Mouse (Mus musculus) heart, embryonic 15.5 days (tissue): ENCODE measurements around the gene Rtl1. TPM values are rescaled to one million over a fixed set of nuclear protein-coding genes. Genes with fewer than 3 reads are reported as not detected.

Source experiments
- ATAC-seq: fragments of 200-750 bp; cut with Nextera tagmentation; replicated peaks from 2 replicates; pipeline ENCODE4 v1.8.0; 2017; ENCODE audit warnings: low read depth, moderate TSS enrichment; ENCODE audit not compliant: insufficient number of reproducible peaks, insufficient read depth, low FRiP score
- H3K27ac ChIP-seq: fragments of 300-500 bp; sonication (generic); 2 replicates; pipeline ENCODE4 v1.5.1; 2015; ENCODE audit warnings: mild to moderate bottlenecking, inconsistent platforms
- H3K27me3 ChIP-seq: fragments of 300-500 bp; sonication (generic); 2 replicates; pipeline ENCODE4 v1.6.1; 2015; ENCODE audit warnings: inconsistent platforms
- H3K36me3 ChIP-seq: fragments of 300-500 bp; sonication (generic); 2 replicates; pipeline ENCODE4 v1.6.1; 2015; ENCODE audit warnings: mild to moderate bottlenecking, inconsistent platforms
- H3K4me1 ChIP-seq: fragments of 300-500 bp; sonication (generic); replicated peaks from 2 replicates; pipeline ENCODE4 v1.6.1; 2015; ENCODE audit warnings: inconsistent platforms
- H3K4me2 ChIP-seq: fragments of 300-500 bp; sonication (generic); 2 replicates; pipeline ENCODE4 v1.6.1; 2015; ENCODE audit warnings: inconsistent platforms, mild to moderate bottlenecking, moderate library complexity
- H3K4me3 ChIP-seq: fragments of 300-500 bp; sonication (generic); 2 replicates; pipeline ENCODE4 v1.5.1; 2015; ENCODE audit warnings: mild to moderate bottlenecking, inconsistent platforms
- H3K9ac ChIP-seq: fragments of 300-500 bp; sonication (generic); 2 replicates; pipeline ENCODE4 v1.6.1; 2015; ENCODE audit warnings: mild to moderate bottlenecking, inconsistent platforms
- H3K9me3 ChIP-seq: fragments of 300-500 bp; sonication (generic); replicated peaks from 2 replicates; pipeline ENCODE4 v1.6.1; 2016; ENCODE audit warnings: inconsistent platforms
- WGBS: fragments of 180-500 bp; shearing (Covaris S2); methylation state at CpG from one replicate; pipeline ENCODE4 v1.1.7; 2015; ENCODE audit warnings: mixed read lengths; 5-methylcytosine and 5-hydroxymethylcytosine counted together
- polyA plus RNA-seq: library from polyadenylated mRNA; unstranded; fragments of >200 nt; fragmentation: Nextera tagmentation; extraction: Ambion mirVana; gene quantifications from 2 replicates; pipeline ENCODE4 v1.2.1, GENCODE M21; 2015

The Rtl1 gene
- 0.47 and 0.71 TPM in 2 replicates for polyA plus RNA-seq

- 71% methylated on average over 7 of the region's 7 CpGs for WGBS
- Histone ChIP-seq H3K4me1 (peaks cover 22% of the 10 kb centered on the region), H3K27me3 (no peaks in the 10 kb centered on the region), H3K4me2 (no peak within 1 kb of the TSS), H3K9ac (no peak within 1 kb of the TSS), H3K9me3 (no peaks in the 10 kb centered on the region), H3K27ac (no peak within 1 kb of the TSS), H3K4me3 (no peak within 1 kb of the TSS), H3K36me3 (no peaks in the 10 kb centered on the region; the same call in 1 of the 2 replicates)
- ATAC-seq, result no peak
Observed at GRCm38 (mm10) chr12:109600230-109600629, at the start of gene Rtl1. TSS of gene Rtl1 (minus strand) at chr12:109600330.

- no peak for ATAC-seq
- WGBS, result 63% methylated on average over 3 of the region's 3 CpGs
Observed at GRCm38 (mm10) chr12:109640560-109641167, 40.5 kb upstream of the Rtl1 start.

GRCm38 (mm10) chr12:109632035-109632434, 31.9 kb upstream of the Rtl1 start:
- no peaks in the 10 kb centered on the region for H3K4me1 ChIP-seq
- no peak for ATAC-seq
- WGBS, result 46% methylated on average over 3 of the region's 3 CpGs
- H3K36me3 ChIP-seq, result no peaks in the 10 kb centered on the region
- no peaks in the 10 kb centered on the region for H3K9me3 ChIP-seq
- no peak overlapping the region for H3K9ac ChIP-seq
- H3K27me3 ChIP-seq, result no peaks in the 10 kb centered on the region
- no peak overlapping the region for H3K4me3 ChIP-seq
- H3K4me2 ChIP-seq, result no peak overlapping the region
- H3K27ac ChIP-seq, result no peak overlapping the region

More at GRCm38 (mm10) chr12:109640560-109641167, 40.5 kb upstream of the Rtl1 start:
- no peak overlapping the region for H3K9ac ChIP-seq
- no peak overlapping the region for H3K4me2 ChIP-seq
- no peak overlapping the region for H3K27ac ChIP-seq
- H3K4me1 ChIP-seq, result no peaks in the 10 kb centered on the region
- no peaks in the 10 kb centered on the region for H3K9me3 ChIP-seq
- H3K36me3 ChIP-seq, result no peaks in the 10 kb centered on the region
- H3K27me3 ChIP-seq, result no peaks in the 10 kb centered on the region
- no peak overlapping the region for H3K4me3 ChIP-seq

GRCm38 (mm10) chr12:109628887-109629286, 28.8 kb upstream of the Rtl1 start:
- no peak for ATAC-seq
- 94% methylated on average over 1 of the region's 1 CpGs for WGBS

GRCm38 (mm10) chr12:109626910-109627309, 26.8 kb upstream of the Rtl1 start:
- Histone ChIP-seq H3K27me3 (no peaks in the 10 kb centered on the region), H3K27ac (no peak overlapping the region), H3K4me3 (no peak overlapping the region), H3K9ac (no peak overlapping the region), H3K36me3 (no peaks in the 10 kb centered on the region), H3K4me1 (no peaks in the 10 kb centered on the region), H3K9me3 (no peaks in the 10 kb centered on the region), H3K4me2 (no peak overlapping the region)
- 84% methylated on average over 5 of the region's 5 CpGs for WGBS
- ATAC-seq, result no peak

More at GRCm38 (mm10) chr12:109628887-109629286, 28.8 kb upstream of the Rtl1 start:
- no peak overlapping the region for H3K4me3 ChIP-seq
- no peak overlapping the region for H3K4me2 ChIP-seq
- no peaks in the 10 kb centered on the region for H3K4me1 ChIP-seq
- no peak overlapping the region for H3K9ac ChIP-seq
- H3K9me3 ChIP-seq, result no peaks in the 10 kb centered on the region
- H3K27ac ChIP-seq, result no peak overlapping the region
- H3K36me3 ChIP-seq, result no peaks in the 10 kb centered on the region
- H3K27me3 ChIP-seq, result no peaks in the 10 kb centered on the region

- H3K36me3 ChIP-seq, result no peaks in the 10 kb centered on the region
- H3K4me2 ChIP-seq, result no peak overlapping the region
- ATAC-seq, result no peak
- WGBS, result 84% methylated on average over 3 of the region's 3 CpGs
- H3K9ac ChIP-seq, result no peak overlapping the region
- no peaks in the 10 kb centered on the region for H3K4me1 ChIP-seq
- no peak overlapping the region for H3K4me3 ChIP-seq
- H3K27ac ChIP-seq, result no peak overlapping the region
- no peaks in the 10 kb centered on the region for H3K27me3 ChIP-seq
- H3K9me3 ChIP-seq, result no peaks in the 10 kb centered on the region
Observed at GRCm38 (mm10) chr12:109620196-109620595, 20.1 kb upstream of the Rtl1 start.

- 86% methylated on average over 14 of the region's 14 CpGs for WGBS
- Histone ChIP-seq H3K4me2 (no peak overlapping the region), H3K4me3 (no peak overlapping the region), H3K9ac (no peak overlapping the region), H3K27me3 (peaks cover 11% of the 10 kb centered on the region), H3K4me1 (no peaks in the 10 kb centered on the region; the same call in 1 of the 2 replicates), H3K36me3 (no peaks in the 10 kb centered on the region), H3K27ac (no peak overlapping the region), H3K9me3 (no peaks in the 10 kb centered on the region)
- ATAC-seq, result no peak
Observed at GRCm38 (mm10) chr12:109617993-109618392, 17.9 kb upstream of the Rtl1 start.

GRCm38 (mm10) chr12:109617126-109617525, 17.0 kb upstream of the Rtl1 start:
- Histone ChIP-seq H3K27ac (no peak overlapping the region), H3K4me3 (no peak overlapping the region), H3K27me3 (peaks cover 16% of the 10 kb centered on the region), H3K9ac (no peak overlapping the region), H3K36me3 (no peaks in the 10 kb centered on the region), H3K9me3 (no peaks in the 10 kb centered on the region), H3K4me2 (no peak overlapping the region), H3K4me1 (no peaks in the 10 kb centered on the region; the same call in 1 of the 2 replicates)
- ATAC-seq, result no peak
- WGBS, result 45% methylated on average over 15 of the region's 15 CpGs

GRCm38 (mm10) chr12:109615371-109615770, 15.2 kb upstream of the Rtl1 start:
- Histone ChIP-seq H3K27me3 (peaks cover 17% of the 10 kb centered on the region), H3K27ac (no peak overlapping the region), H3K9me3 (no peaks in the 10 kb centered on the region), H3K36me3 (peaks cover 8% of the 10 kb centered on the region), H3K4me1 (no peaks in the 10 kb centered on the region; the same call in 1 of the 2 replicates), H3K9ac (no peak overlapping the region), H3K4me3 (no peak overlapping the region), H3K4me2 (no peak overlapping the region)
- 33% methylated on average over 8 of the region's 8 CpGs for WGBS
- 0 out of 2 replicates have a peak, but pooled peaks have one; percentile 47 for ATAC-seq

- H3K4me2 ChIP-seq, result no peak overlapping the region
- H3K27me3 ChIP-seq, result peaks cover 17% of the 10 kb centered on the region
- H3K9ac ChIP-seq, result no peak overlapping the region
- no peaks in the 10 kb centered on the region for H3K9me3 ChIP-seq
- no peak overlapping the region for H3K27ac ChIP-seq
- H3K4me3 ChIP-seq, result no peak overlapping the region
- H3K36me3 ChIP-seq, result peaks cover 8% of the 10 kb centered on the region
- WGBS, result 47% methylated on average over 10 of the region's 10 CpGs
- ATAC-seq, result no peak
- no peaks in the 10 kb centered on the region; the same call in 1 of the 2 replicates for H3K4me1 ChIP-seq
Observed at GRCm38 (mm10) chr12:109614416-109614815, 14.3 kb upstream of the Rtl1 start.

- Histone ChIP-seq H3K27me3 (peaks cover 17% of the 10 kb centered on the region), H3K4me1 (no peaks in the 10 kb centered on the region; the same call in 1 of the 2 replicates), H3K36me3 (peaks cover 8% of the 10 kb centered on the region), H3K9me3 (no peaks in the 10 kb centered on the region), H3K9ac (no peak overlapping the region), H3K4me3 (no peak overlapping the region), H3K27ac (no peak overlapping the region), H3K4me2 (no peak overlapping the region)
- WGBS, result 51% methylated on average over 34 of the region's 34 CpGs
- ATAC-seq, result no peak
Observed at GRCm38 (mm10) chr12:109612392-109613385, 12.6 kb upstream of the Rtl1 start.
